Mouse (Mus musculus) erythroblast, embryonic 14.5 days (primary cell): Measurements from ENCODE around the gene Fam110a.

ENCODE experiments used
- GATA1 ChIP-seq: IDR thresholded peaks from 2 replicates; pipeline ENCODE4 v1.6.1; 2012; ENCODE audit warnings: low read length, inconsistent platforms, mixed read lengths
- TAL1 ChIP-seq: IDR thresholded peaks from 3 replicates; pipeline ENCODE4 v1.6.1; 2012; ENCODE audit warnings: low read length, inconsistent platforms, mixed read lengths

GRCm38 (mm10) chr2:151970191-151971172, 9.5 kb downstream of the Fam110a start:
- TF ChIP-seq TAL1 (no peak), GATA1 (no peak)
